Mouse (Mus musculus) kidney, embryonic 15.5 days (tissue): ENCODE measurements around the gene Dcpp1. TPM values are rescaled to one million over a fixed set of nuclear protein-coding genes. Genes with fewer than 3 reads are reported as not detected.
"Not testable (repeated sequence)": the region's sequence is repeated elsewhere in the genome, so short reads cannot be mapped to it uniquely, and the experiment has no call there.

Source experiments
- ATAC-seq: fragments of 200-750 bp; cut with Nextera tagmentation; replicated peaks from 2 replicates; pipeline ENCODE4 v1.8.0; 2017; ENCODE audit warnings: moderate TSS enrichment; ENCODE audit not compliant: low FRiP score
- H3K27ac ChIP-seq: fragments of 300-500 bp; sonication (generic); 2 replicates; pipeline ENCODE4 v1.5.1; 2015; ENCODE audit warnings: mild to moderate bottlenecking, inconsistent platforms
- H3K27me3 ChIP-seq: fragments of 300-500 bp; sonication (generic); 2 replicates; pipeline ENCODE4 v1.6.1; 2015; ENCODE audit warnings: inconsistent platforms
- H3K36me3 ChIP-seq: fragments of 300-500 bp; sonication (generic); 2 replicates; pipeline ENCODE4 v1.6.1; 2015; ENCODE audit warnings: inconsistent platforms
- H3K4me1 ChIP-seq: fragments of 300-500 bp; sonication (generic); 2 replicates; pipeline ENCODE4 v1.6.1; 2015; ENCODE audit warnings: inconsistent platforms
- H3K4me2 ChIP-seq: fragments of 300-500 bp; sonication (generic); 2 replicates; pipeline ENCODE4 v1.6.1; 2015; ENCODE audit warnings: moderate library complexity, mild to moderate bottlenecking, inconsistent platforms
- H3K4me3 ChIP-seq: fragments of 300-500 bp; sonication (generic); replicated peaks from 2 replicates; pipeline ENCODE4 v1.5.1; 2015; ENCODE audit warnings: mild to moderate bottlenecking, inconsistent platforms
- H3K9ac ChIP-seq: fragments of 300-500 bp; sonication (generic); 2 replicates; pipeline ENCODE4 v1.6.1; 2015; ENCODE audit warnings: mild to moderate bottlenecking, inconsistent platforms
- H3K9me3 ChIP-seq: fragments of 300-500 bp; sonication (generic); replicated peaks from 2 replicates; pipeline ENCODE4 v1.6.1; 2016; ENCODE audit warnings: inconsistent platforms
- WGBS: fragments of 180-500 bp; shearing (Covaris S2); methylation state at CpG from one replicate; pipeline ENCODE4 v1.1.7; 2015; ENCODE audit warnings: mixed read lengths; 5-methylcytosine and 5-hydroxymethylcytosine counted together
- polyA plus RNA-seq: library from polyadenylated mRNA; unstranded; fragments of >200 nt; fragmentation: Nextera tagmentation; extraction: Ambion mirVana; gene quantifications from 2 replicates; pipeline ENCODE4 v1.2.1, GENCODE M21; 2015

The Dcpp1 gene
- polyA plus RNA-seq, 1 experiment from 2014 or later = not detected

DNA sequence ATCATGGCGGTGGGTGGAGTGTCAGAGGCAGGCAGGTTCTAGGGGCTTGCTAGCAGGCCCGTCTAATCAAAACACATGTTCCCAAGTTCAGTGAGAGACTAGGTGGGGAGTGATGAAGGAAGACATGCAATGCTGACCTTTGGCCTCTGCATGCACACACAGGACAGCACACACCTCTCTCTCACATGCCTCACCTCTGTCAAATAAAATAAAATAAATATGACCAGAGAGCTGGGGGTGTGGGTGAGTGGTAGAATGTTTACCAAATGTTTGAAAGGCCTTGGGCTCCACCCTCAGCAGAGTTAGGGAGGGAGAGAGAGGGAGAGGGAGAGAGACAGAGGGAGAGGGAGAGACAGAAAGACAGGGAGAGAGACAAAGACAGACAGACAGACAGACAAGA is 22.8 kb upstream of the Dcpp1 start:
- Histone ChIP-seq H3K4me1 (no peaks in the 10 kb centered on the region), H3K4me2 (no peak overlapping the region), H3K9me3 (no peaks in the 10 kb centered on the region), H3K9ac (no peak overlapping the region), H3K27me3 (no peaks in the 10 kb centered on the region), H3K4me3 (no peak overlapping the region), H3K36me3 (no peaks in the 10 kb centered on the region), H3K27ac (no peak overlapping the region)
- 78% methylated on average over 2 of the region's 2 CpGs for WGBS
- ATAC-seq = no peak

GRCm38 (mm10) chr17:23862926-23863325 is 17.8 kb upstream of the Dcpp1 start:
- no peak for ATAC-seq
- Histone ChIP-seq H3K27ac (no peak overlapping the region), H3K4me1 (no peaks in the 10 kb centered on the region), H3K9me3 (no peaks in the 10 kb centered on the region), H3K36me3 (no peaks in the 10 kb centered on the region), H3K9ac (no peak overlapping the region), H3K4me2 (no peak overlapping the region), H3K27me3 (no peaks in the 10 kb centered on the region), H3K4me3 (no peak overlapping the region)
- 90% methylated on average over 4 of the region's 4 CpGs for WGBS

DNA sequence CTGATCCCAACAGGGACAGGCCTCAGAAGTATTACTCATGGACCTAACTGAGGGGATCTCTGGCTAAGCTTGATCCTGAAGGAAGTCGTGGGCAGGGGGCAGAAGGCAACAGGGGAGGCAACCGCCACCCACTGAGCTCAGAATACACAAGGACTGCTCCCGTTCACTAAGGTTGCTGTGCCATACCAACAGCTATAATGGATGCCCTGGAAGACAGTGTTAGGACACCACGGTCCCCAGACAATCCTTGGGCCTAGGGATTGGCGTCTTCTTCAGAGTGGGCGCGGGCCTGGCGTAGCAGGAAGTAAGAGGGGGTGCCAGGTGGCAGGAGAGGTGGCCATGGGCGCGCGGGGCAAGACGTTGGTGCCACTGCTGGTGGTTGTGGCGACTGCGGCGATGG is 12.9 kb upstream of the Dcpp1 start, which contains the start of gene Prss21:
Gene Prss21 (plus strand): TSS at position 301 of the 400 bp plus-strand sequence.
- Histone ChIP-seq H3K9me3 (no peaks in the 10 kb centered on the region), H3K4me2 (no peak within 1 kb of the TSS), H3K4me1 (no peaks in the 10 kb centered on the region), H3K9ac (no peak within 1 kb of the TSS), H3K27me3 (no peaks in the 10 kb centered on the region), H3K27ac (no peak within 1 kb of the TSS), H3K36me3 (no peaks in the 10 kb centered on the region), H3K4me3 (no peak within 1 kb of the TSS)
- 83% methylated on average over 15 of the region's 15 CpGs for WGBS
- no peak for ATAC-seq

DNA sequence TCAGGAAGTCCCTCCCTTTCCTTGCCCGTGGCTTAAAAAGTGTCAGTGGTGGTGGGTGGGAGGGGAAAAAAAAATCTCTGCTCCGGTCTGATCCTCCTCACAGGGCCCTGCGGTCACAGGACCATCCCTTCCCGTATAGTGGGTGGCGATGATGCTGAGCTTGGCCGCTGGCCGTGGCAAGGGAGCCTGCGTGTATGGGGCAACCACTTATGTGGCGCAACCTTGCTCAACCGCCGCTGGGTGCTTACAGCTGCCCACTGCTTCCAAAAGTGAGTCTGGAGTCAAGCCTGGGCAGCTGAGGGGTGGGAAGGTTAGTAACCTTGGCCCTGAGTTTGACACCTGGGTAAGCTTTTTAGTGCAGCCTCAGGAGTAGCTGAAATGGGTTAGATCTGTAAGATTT is 12.2 kb upstream of the Dcpp1 start:
- Histone ChIP-seq H3K9ac (no peak overlapping the region), H3K4me2 (no peak overlapping the region), H3K4me3 (no peak overlapping the region), H3K36me3 (no peaks in the 10 kb centered on the region), H3K9me3 (no peaks in the 10 kb centered on the region), H3K27me3 (no peaks in the 10 kb centered on the region), H3K27ac (no peak overlapping the region), H3K4me1 (no peaks in the 10 kb centered on the region)
- 85% methylated on average over 11 of the region's 11 CpGs for WGBS
- no peak for ATAC-seq

- WGBS = 43% methylated on average over 8 of the region's 8 CpGs
- Histone ChIP-seq H3K27me3 (no peaks in the 10 kb centered on the region), H3K36me3 (no peaks in the 10 kb centered on the region), H3K9ac (no peak overlapping the region), H3K4me1 (no peaks in the 10 kb centered on the region; the same call in 1 of the 2 replicates), H3K4me3 (no peak overlapping the region), H3K27ac (no peak overlapping the region), H3K4me2 (no peak overlapping the region), H3K9me3 (no peaks in the 10 kb centered on the region)
- ATAC-seq = peak; percentile 36; the same call in 1 of the 2 replicates
Measured at GRCm38 (mm10) chr17:23873884-23874856, 6.5 kb upstream of the Dcpp1 start.

DNA sequence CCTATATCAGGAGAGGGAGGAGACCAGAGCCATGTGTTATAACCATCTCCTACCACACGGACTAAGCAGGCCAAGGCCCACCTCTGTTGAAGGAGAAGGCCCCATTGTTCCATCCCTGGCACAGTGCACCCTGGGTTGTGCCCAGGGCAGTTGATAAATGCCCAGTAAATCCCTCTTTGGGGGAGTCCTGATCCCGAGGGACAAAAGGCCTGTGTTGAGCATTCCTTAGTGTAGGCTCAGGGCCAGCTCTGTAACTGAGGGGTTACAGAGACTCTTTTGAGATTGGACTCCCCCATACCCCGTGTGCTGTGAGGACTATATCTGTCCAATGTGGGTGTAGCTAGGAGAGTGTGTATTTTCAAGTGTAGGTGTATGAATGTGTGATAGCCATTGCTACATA is 3.9 kb upstream of the Dcpp1 start:
- WGBS = 56% methylated on average over 3 of the region's 3 CpGs
- no peaks in the 10 kb centered on the region; the same call in 1 of the 2 replicates for H3K4me1 ChIP-seq
- H3K27me3 ChIP-seq = no peaks in the 10 kb centered on the region
- no peak for ATAC-seq
- H3K9ac ChIP-seq = no peak overlapping the region
- no peaks in the 10 kb centered on the region for H3K9me3 ChIP-seq
- no peak overlapping the region for H3K4me3 ChIP-seq
- no peak overlapping the region for H3K27ac ChIP-seq
- no peak overlapping the region for H3K4me2 ChIP-seq
- no peaks in the 10 kb centered on the region for H3K36me3 ChIP-seq

GRCm38 (mm10) chr17:23877166-23877565 is 3.5 kb upstream of the Dcpp1 start:
- Histone ChIP-seq H3K27ac (no peak overlapping the region), H3K4me1 (no peaks in the 10 kb centered on the region; the same call in 1 of the 2 replicates), H3K36me3 (no peaks in the 10 kb centered on the region), H3K4me3 (no peak overlapping the region), H3K9me3 (no peaks in the 10 kb centered on the region), H3K9ac (no peak overlapping the region), H3K4me2 (no peak overlapping the region), H3K27me3 (no peaks in the 10 kb centered on the region)
- no peak for ATAC-seq
- WGBS = 85% methylated on average over 2 of the region's 2 CpGs

DNA sequence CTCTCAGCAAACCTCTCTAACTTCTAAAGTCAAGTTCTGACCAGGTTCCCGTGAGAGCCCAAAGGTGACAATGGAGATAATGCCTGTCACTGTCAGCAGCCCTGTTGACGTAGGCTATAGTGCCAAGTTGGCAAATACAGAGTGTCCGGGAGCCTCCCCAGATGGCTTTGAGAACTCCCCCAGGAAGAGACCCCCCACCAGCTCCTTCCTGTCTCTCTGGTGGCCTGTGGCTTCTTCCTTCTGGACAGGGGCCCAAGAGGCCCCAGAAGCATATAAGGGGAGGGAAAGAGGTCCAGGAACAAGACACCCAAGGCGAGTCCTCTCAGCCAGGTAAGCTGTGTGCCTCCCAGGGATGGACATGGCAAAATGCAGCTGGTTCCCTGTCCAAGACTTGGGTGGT is 36.5 kb downstream of the Dcpp1 start, which contains the start of gene Dcpp3:
Gene Dcpp3 (plus strand): TSS at position 301 of the 400 bp plus-strand sequence.
- H3K4me3 ChIP-seq, H3K27ac ChIP-seq, H3K9me3 ChIP-seq, ATAC-seq, H3K4me2 ChIP-seq, H3K36me3 ChIP-seq, H3K27me3 ChIP-seq, H3K4me1 ChIP-seq, H3K9ac ChIP-seq: not testable (repeated sequence)
- WGBS = 80% methylated on average over 4 of the region's 4 CpGs

DNA sequence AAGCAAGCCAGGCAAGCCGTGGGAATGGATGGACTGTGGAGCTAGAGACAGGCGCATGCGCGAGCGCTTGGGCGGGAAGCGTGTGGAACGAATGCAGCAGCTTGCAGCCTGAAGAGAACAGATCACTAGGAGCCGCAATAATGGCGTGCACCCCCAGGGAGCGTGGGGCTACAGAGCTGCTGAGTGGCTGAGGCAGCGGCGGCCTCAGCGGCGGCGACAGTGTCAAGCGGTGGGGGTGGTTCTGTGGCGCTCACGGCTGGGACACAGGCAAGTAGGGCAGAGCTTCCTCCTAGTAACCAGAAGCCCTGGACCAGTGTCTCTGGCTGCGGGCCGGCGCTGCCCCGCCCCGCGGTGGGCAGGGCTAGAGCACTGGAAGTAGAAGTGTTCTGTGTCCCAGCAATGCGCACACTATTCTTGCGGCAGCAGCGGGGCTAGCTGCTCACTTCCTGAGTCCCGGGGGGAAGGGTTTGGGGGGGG is 43.9 kb downstream of the Dcpp1 start:
- peaks cover 10% of the 10 kb centered on the region for H3K4me1 ChIP-seq
- H3K4me2 ChIP-seq = peak overlapping the region; percentile 83
- H3K4me3 ChIP-seq = peak overlapping the region; percentile 56
- H3K27ac ChIP-seq = peak overlapping the region; percentile 97
- no peaks in the 10 kb centered on the region for H3K36me3 ChIP-seq
- under 1% methylated on average over 28 of the region's 29 CpGs for WGBS
- peak; percentile 100 for ATAC-seq
- H3K27me3 ChIP-seq = no peaks in the 10 kb centered on the region
- H3K9me3 ChIP-seq = no peaks in the 10 kb centered on the region
- H3K9ac ChIP-seq = peak overlapping the region; percentile 61

GRCm38 (mm10) chr17:23925090-23925493 is 44.4 kb downstream of the Dcpp1 start:
- Histone ChIP-seq H3K27ac (peak overlapping the region; percentile 97), H3K27me3 (no peaks in the 10 kb centered on the region), H3K36me3 (no peaks in the 10 kb centered on the region), H3K9ac (peak overlapping the region; percentile 61), H3K4me1 (peaks cover 10% of the 10 kb centered on the region), H3K4me3 (peak overlapping the region; percentile 56), H3K4me2 (peak overlapping the region; percentile 83), H3K9me3 (no peaks in the 10 kb centered on the region)
- peak; percentile 74 for ATAC-seq
- WGBS = under 1% methylated on average over 14 of the region's 14 CpGs

DNA sequence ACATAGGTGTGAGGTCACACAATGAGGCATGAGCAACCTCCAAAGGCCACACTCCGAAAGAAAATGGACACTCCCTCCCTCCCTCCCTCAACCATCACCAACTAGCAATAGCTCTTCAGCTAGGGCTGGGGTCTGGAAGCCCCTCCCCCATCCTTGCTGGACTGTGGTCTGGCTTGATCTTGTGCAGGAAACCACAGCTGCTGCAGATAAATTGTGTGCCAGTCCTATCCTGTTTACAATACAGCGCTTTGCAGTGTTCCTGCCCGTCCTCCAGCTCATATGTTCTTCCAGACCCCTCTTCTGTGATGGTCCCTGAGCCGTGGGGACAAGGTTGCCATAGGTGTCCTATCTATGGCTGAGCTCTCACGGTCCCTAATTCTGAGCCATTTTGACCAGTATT is 50.5 kb downstream of the Dcpp1 start:
- Histone ChIP-seq H3K4me1 (no peaks in the 10 kb centered on the region), H3K36me3 (no peaks in the 10 kb centered on the region), H3K4me2 (no peak overlapping the region), H3K27ac (no peak overlapping the region), H3K9me3 (no peaks in the 10 kb centered on the region), H3K4me3 (no peak overlapping the region), H3K9ac (no peak overlapping the region), H3K27me3 (no peaks in the 10 kb centered on the region)
- WGBS = 70% methylated on average over 5 of the region's 5 CpGs
- ATAC-seq = no peak
